Mouse (Mus musculus) gastrocnemius, postnatal 4 days (tissue): Measurements from ENCODE around the gene Rnase4. TPM values are rescaled to one million over a fixed set of nuclear protein-coding genes. Genes with fewer than 3 reads are reported as not detected.

Experiments used
- total RNA-seq, 2 experiments: library from RNA; stranded (reverse); gene quantifications; 2 replicates each; pipeline ENCODE4 v1.2.3; 2021

The Rnase4 gene
- total RNA-seq, 2 experiments from 2014 or later = 76.4 to 86.0 TPM

Other genes with a start within 250 kb of the Rnase4 start
- gene Tep1, start 220.5 kb upstream of the Rnase4 start, total RNA-seq = 10 to 100 TPM in 1 of 2 experiments, 1 to 10 TPM in 1; 9.7 to 12.2 TPM
- gene Klhl33, start 193.6 kb upstream of the Rnase4 start, total RNA-seq = 10 to 100 TPM in 1 of 2 experiments, 1 to 10 TPM in 1; 5.8 to 10.1 TPM
- 10 to 100 TPM; 48.6 to 52.2 TPM for gene Osgep, start 166.2 kb upstream of the Rnase4 start, total RNA-seq
- gene Apex1, start 166.1 kb upstream of the Rnase4 start, total RNA-seq = 10 to 100 TPM; 61.1 to 62.7 TPM
- 10 to 100 TPM; 23.5 to 25.2 TPM for gene Pip4p1, start 160.2 kb upstream of the Rnase4 start, total RNA-seq
- gene Pnp, start 160.0 kb upstream of the Rnase4 start, total RNA-seq = 10 to 100 TPM; 12.7 to 13.9 TPM
- 1 to 10 TPM; 7.9 to 8.5 TPM for gene Gm49342, start 146.6 kb upstream of the Rnase4 start, total RNA-seq
- gene Pnp2, start 135.1 kb upstream of the Rnase4 start, total RNA-seq = under 1 TPM; 0.67 to 0.71 TPM
- gene Rnase10, start 83.3 kb upstream of the Rnase4 start, total RNA-seq = not detected
- not detected for gene Rnase9, start 49.2 kb upstream of the Rnase4 start, total RNA-seq
- not detected for gene Rnase11, start 40.9 kb upstream of the Rnase4 start, total RNA-seq
- gene Rnase12, start 33.4 kb upstream of the Rnase4 start, total RNA-seq = not detected
- not detected for gene Olfr750, start 16.6 kb upstream of the Rnase4 start, total RNA-seq
- gene Ang, start 73 bp downstream of the Rnase4 start, total RNA-seq = 1 to 10 TPM; 7.7 to 8.9 TPM
- not detected for gene Eddm3b, start 23.3 kb downstream of the Rnase4 start, total RNA-seq
- under 1 TPM; 0.25 to 0.52 TPM for gene Rnase6, start 32.8 kb downstream of the Rnase4 start, total RNA-seq
- gene Rnase1, start 55.7 kb downstream of the Rnase4 start, total RNA-seq = not detected
- gene Rnase2b, start 71.2 kb downstream of the Rnase4 start, total RNA-seq = not detected
- gene Ang2, start 108.1 kb downstream of the Rnase4 start, total RNA-seq = not detected
- not detected for gene Ear14, start 112.3 kb downstream of the Rnase4 start, total RNA-seq
- gene Rnase2a, start 165.0 kb downstream of the Rnase4 start, total RNA-seq = not detected